Mouse (Mus musculus) retina, adult 2 months (tissue): ENCODE results near the gene Msgn1.

ENCODE experiments used
- DNase-seq: peaks from one replicate; pipeline ENCODE4 v3.0.0-alpha.2; 2012; ENCODE audit warnings: low read depth, low spot score

Gene Msgn1

DNA sequence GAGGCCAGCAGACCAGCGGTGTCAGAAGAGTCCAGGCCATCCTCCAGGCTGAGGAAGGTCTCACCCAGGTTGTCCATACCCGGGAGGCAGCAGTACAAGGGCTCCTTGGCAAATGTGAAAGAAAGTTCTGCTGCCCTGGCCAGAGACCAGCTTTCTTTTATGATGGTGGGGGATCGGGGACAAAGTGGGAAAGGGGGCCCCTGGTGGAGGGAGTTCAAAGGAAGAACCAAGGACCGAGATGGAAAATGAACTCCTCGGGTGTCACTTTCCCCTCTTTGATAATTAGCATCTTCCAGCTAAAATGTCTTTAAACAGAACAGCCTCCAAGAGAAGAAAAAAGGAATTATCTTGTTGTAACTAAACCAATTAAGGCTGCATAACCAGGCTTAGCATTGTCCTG is at the start of gene Msgn1:
Gene Msgn1, minus strand, starts transcription at position 101 of the 400 bp plus-strand sequence.
- DNase-seq = no peak

GRCm38 (mm10) chr12:11250322-11250721 is 41.5 kb upstream of the Msgn1 start:
- DNase-seq = no peak

DNA sequence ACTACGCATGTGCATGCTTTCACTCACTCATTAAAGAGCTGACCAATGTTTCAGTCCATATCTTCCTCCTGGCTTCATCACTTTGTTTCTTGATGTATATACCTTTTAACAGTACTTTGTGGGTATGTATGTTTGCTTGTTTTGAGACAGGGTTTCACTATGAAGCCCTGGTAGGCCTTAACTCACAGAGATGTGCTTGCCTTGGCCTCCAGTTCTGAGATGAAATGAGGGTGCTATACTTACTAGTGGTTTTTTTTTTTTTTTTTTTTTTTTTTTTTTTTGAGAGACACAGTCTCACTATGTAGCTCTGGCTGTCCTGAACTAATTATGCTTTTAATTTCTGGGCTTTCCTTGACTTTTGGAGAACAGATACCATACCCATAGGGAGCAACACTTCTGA is 38.7 kb upstream of the Msgn1 start:
- no peak for DNase-seq

GRCm38 (mm10) chr12:11235996-11236395 is 27.2 kb upstream of the Msgn1 start:
- no peak for DNase-seq

DNA sequence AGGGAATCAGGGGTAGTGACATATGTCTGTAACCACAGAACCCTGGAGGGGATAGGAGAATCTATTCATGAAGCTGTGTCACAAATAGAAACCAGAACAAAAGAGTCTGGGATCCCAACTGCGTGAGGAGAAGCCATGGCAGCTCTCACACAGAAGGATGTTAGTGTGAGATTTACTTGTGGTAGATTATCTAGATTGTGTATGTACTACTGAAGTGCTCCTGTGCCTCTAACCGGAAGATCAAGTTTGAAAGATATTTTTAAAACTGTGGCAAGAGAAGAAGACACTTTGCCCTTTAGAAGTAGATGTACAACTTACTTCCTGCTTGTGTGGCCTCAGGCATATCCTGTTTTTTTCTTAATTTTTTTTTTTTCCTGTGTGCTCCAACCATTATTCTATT is 21.5 kb upstream of the Msgn1 start:
- no peak for DNase-seq

GRCm38 (mm10) chr12:11226529-11227268 is 17.9 kb upstream of the Msgn1 start:
- no peak for DNase-seq

GRCm38 (mm10) chr12:11226123-11226522 is 17.4 kb upstream of the Msgn1 start:
- no peak for DNase-seq

DNA sequence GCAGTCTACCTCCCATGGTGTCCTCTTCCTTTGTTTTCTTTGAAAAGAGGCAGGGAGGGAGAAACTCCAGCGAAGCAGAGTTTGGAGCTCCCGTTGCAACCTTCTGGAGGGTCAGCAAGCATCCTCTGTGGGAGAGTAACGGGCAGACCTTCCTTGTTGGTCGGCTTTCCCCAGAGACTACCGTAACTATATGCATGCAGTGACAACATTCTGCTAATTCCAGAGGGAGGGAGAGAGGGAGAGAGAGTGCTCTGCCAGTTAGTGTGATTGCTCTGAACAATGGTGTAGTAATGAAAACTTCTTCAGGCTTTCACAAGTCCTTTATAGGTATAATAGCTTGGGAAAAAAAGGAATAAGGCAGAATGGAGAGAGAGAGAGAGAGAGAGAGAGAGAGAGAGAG is 15.9 kb upstream of the Msgn1 start:
- DNase-seq = no peak

DNA sequence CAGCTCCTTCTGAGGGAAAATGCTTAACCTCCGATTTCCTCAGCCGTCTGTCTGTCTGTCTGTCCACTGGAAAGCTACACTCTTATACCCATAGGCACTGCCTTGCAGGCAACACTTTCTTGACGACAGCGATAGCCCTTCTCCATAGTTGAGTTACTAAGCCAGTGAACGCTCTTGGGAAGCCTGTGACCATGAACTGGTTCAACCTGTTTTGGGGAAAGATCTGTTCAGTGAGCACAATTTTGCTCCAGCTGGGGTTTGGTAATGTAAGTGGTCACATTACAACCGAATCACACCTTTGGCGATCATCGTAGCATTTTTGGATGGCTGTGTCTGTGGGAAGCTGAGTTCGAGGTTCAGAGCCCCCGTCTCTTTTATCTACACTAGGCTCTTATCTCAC is 14.3 kb upstream of the Msgn1 start:
- no peak for DNase-seq

- no peak for DNase-seq
These were observed 13.8 kb upstream of the Msgn1 start for GRCm38 (mm10) chr12:11222566-11222965.

DNA sequence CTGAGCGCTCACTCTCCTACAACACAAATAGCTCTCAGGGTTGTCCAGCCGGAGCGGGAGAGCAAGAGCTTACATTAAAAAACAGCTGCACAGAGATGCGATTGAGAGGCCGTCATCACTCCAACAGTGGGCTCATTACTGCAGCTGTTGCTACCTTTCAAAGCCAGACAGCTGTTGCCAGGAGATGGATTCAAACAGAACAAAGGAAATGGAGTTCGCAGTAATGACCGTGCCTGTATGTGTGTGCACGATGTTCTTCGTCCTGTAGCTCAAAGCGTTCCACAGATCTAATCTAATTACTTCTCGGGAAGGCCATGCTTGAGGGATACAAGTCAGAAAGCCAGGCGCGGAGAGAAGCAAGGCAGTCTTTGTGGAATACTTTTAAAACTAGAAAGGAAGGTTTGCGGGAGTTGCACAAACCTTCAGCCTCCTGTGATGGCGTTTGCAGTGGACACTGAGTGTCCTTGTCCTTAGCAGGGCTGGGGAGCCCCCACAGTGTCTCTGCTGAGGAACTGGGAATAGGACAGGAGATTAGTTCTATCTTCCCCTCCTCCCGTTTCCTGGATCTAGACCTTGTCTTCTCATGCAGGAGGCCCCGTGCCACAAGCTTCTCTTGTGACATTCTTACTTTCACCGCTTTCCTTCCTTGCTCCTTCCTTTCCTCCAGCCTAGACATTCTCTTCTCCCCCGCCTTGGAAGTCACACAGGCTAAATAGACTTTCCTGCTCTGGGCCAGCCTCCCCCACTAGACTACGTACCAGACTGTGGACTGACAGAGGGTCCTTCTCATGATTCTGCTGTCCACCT is 13.0 kb upstream of the Msgn1 start:
- no peak for DNase-seq

DNA sequence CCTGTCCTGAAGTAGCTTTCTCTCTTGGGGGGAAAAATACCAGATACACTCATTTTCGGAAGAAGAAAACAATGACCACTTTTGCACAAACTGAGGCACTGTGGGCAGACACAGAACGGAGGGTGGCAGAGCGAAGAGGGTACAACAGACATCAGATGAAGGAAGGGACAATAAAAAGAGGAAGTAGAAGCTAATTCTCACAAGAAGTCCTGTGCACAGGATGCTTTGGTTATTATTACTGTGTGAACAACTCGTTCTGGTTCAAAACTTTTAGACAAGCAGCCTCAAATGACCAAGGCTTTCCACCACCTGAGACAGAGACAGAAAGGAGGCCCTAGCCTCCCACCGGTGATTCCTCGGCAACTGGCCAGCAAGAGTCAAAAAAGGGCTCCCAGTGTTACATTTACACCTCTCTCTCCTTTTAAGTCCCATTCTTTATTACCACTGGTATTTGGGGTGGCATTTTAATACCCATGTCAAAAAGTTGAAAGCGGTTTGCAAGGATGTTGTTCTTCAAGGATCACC is 9.0 kb upstream of the Msgn1 start:
- no peak for DNase-seq

DNA sequence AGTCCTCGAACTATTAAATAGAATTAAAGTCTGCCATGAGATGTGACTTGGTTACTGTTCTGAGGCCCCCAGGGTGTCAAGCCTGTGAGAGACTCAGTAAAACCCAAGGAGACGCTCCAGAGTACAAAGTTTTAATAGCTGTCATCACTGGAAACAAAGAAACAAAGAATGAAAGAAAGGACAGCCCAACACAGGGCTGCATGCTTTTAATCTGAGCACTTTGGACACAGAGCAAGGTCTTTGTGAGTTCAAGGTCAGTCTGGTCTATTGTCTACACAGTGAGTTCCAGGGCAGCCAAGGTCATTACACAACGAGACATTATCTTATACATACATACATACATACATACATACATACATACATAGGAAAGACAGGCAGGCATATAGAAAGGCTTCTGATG is 7.7 kb upstream of the Msgn1 start:
- DNase-seq = no peak

DNA sequence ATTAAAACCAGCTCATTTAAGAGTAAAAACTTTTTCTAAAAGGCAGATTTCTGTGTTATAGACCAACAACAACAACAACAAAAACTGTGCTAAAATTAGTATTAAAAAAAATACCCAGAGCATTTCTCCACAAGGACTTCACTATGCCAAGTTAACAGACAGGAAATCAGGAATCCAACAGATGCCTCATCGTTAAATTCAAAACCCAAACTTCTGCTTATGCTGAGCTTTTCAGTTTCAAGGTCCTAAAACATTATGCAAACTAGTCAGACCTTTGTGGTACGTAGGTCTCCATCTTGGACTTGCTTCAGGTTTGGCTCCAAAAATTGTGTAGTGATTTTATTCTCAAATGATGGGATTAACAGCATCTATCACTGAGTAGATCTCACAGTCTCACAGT is 6.8 kb upstream of the Msgn1 start:
- no peak for DNase-seq

- no peak for DNase-seq
These were observed 6.0 kb upstream of the Msgn1 start for GRCm38 (mm10) chr12:11214776-11215175.

DNA sequence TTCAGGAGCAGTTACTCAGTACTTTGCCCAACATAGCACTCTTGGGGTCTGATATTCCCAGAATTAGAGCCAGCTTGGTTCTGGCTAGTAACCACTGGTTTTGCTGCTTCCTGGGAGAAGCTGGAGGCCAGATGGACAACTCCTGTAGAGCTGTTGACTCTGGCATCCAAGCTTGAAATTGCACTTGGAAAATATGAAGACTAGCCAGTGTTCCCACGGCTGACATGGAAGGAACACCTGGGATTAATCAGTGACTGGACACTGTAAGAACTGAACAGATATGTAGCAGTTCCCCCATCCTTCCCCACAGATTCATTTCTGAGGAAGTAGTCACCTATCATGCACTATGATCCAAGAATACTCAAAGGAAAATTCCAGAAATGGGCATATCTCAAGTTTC is 4.1 kb upstream of the Msgn1 start:
- no peak for DNase-seq

DNA sequence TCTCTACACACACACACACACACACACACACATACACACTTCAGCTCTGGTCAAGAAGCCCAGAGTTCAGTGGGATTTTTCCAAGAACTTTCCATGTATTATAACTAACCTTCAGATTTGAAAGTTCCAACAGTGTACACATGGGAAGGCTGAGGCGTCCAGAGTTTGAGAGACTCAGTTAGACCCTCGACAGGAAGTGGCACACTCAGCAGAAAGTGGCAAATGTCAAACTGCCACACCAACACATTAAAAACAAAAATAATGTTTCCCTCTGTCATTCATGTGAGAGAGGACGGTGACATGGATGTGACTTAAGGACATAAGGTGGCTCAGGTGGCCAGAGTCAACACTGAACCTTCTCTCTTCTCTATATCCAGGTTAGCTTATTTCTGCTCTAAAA is 1.6 kb upstream of the Msgn1 start:
- DNase-seq = no peak

- DNase-seq = no peak
These were observed 864 bp upstream of the Msgn1 start for GRCm38 (mm10) chr12:11209636-11210035.

GRCm38 (mm10) chr12:11206321-11206720 is 2.5 kb downstream of the Msgn1 start:
- no peak for DNase-seq

- DNase-seq = no peak
These were observed 4.8 kb downstream of the Msgn1 start for GRCm38 (mm10) chr12:11203694-11204665.

DNA sequence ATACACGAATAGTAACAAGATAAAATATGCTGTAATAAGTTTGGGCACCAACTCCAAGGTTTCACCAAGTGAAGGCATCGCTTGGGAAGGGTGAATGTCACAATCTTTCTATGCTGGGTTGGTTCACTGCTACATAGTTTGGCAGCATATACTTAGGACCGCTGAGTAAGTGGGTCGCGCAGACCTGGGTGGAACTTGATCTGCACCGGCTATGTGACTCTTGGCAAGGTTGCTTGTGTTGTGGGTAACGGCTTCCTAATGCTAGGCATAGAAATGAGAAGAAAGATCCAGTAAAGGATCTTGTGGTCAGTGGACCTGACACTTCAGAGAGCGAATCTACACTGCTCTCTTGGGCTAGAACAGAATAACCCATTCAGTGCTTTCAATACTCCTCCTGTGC is 6.3 kb downstream of the Msgn1 start:
- DNase-seq = no peak

- no peak for DNase-seq
These were observed 8.1 kb downstream of the Msgn1 start for GRCm38 (mm10) chr12:11200711-11201110.
